Mouse (Mus musculus) intestine, embryonic 16.5 days (tissue): ENCODE measurements around the gene Rab27a. TPM values are rescaled to one million over a fixed set of nuclear protein-coding genes. Genes with fewer than 3 reads are reported as not detected.

ENCODE experiments used
- microRNA-seq: library from miRNA; unstranded; fragments of <30 nt; microRNA quantifications from one replicate; pipeline ENCODE4, GENCODE M21; 2016
- polyA plus RNA-seq: library from polyadenylated mRNA; unstranded; fragments of >200 nt; fragmentation: Nextera tagmentation; extraction: Ambion mirVana; gene quantifications from 2 replicates; pipeline ENCODE4 v1.2.1, GENCODE M21; 2015

Rab27a gene
- polyA plus RNA-seq, 1 experiment from 2014 or later, result 9.0 TPM

Small RNA genes within 50 kb of the gene (microRNA-seq; reads per million reads assigned to microRNA genes)
- gene Gm27353, result not detected

Other genes with a start within 250 kb of the Rab27a start
- 0.32 and 0.33 TPM in 2 replicates for gene Prtg, start 238.0 kb upstream of the Rab27a start, polyA plus RNA-seq
- gene Pygo1, start 119.2 kb upstream of the Rab27a start, polyA plus RNA-seq, result 1.5 and 1.7 TPM in 2 replicates
- 0.49 and 0.57 TPM in 2 replicates for gene Dyx1c1, start 86.1 kb upstream of the Rab27a start, polyA plus RNA-seq
- gene Gm44503, start 86.0 kb upstream of the Rab27a start, polyA plus RNA-seq, result not detected in 2 replicates
- gene Ccpg1os, start 59.5 kb upstream of the Rab27a start, polyA plus RNA-seq, result 10.4 and 11.3 TPM in 2 replicates
- gene Ccpg1, start 59.4 kb upstream of the Rab27a start, polyA plus RNA-seq, result 23.5 and 24.4 TPM in 2 replicates
- gene Pigb, start 4.5 kb upstream of the Rab27a start, polyA plus RNA-seq, result 13.5 and 15.2 TPM in 2 replicates
- gene Khdc3, start 57.0 kb downstream of the Rab27a start, polyA plus RNA-seq, result not detected in 2 replicates
- not detected in 2 replicates for gene Gm20509, start 57.6 kb downstream of the Rab27a start, polyA plus RNA-seq
- gene Rsl24d1, start 68.6 kb downstream of the Rab27a start, polyA plus RNA-seq, result 76.3 and 82.8 TPM in 2 replicates